ENCODE assay signal across 12 mouse cellular contexts in the genomic region with DNA sequence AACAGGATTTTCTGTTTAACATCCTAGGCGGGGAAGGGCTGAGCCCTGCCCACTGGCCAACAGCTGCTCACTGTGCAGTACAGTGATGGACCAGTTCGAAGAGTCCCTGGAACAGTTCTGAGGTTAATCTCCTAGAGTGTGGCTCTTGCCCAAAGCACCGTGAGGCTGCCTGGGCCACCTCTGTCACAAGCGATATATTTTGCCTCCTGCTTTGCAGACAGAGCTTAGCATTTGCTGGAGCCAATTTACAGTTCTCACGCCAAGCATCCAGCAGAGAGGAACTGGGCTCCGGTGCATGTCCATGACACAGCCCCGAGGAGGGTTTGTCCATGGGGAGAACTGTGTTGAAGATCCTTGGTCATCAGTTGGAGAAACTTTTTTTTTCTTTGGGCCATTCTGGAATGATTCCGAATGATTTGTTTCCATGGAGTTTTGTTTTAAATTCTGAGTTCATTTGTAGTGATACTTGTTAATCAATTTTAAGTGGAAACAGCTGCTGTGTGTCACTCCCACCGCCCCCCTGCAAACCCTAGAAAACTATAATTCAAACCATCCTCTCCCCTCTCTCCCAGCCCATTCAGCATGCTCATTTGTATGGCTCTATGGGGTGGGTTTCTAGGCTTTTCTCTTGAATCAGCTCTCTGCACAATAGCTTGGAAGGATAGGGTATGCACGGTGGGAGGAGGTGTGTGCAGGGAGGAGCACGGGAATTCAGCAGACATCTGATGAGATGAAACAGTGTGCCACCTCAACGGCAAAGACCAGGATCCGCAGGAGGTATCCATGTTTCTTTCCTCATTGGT.
DNase-seq lines count a peak whose midpoint lies in the region; ATAC-seq and TF ChIP-seq lines count a peak whose summit lies in the region.
"Had no signal": no experiment of that assay in that cellular context is flagged by ENCODE, and none has a peak within 500 bp of the region (broad histone marks: within the 10 kb centered on the region; RNA-seq: fewer than 3 reads in every experiment).

No protein-coding gene starts in this region.

- no peak overlapping the region for H3K9ac ChIP-seq in kidney, embryonic 14.5 days (ENCODE audit: low read depth, low read length)
- H3K9ac ChIP-seq in embryonic facial prominence, embryonic 12.5 days: no peak overlapping the region
- H3K9ac ChIP-seq in forebrain, postnatal 0 days: no peak overlapping the region
- H3K9ac ChIP-seq: heart, embryonic 13.5 days had no signal

- no peaks in the 10 kb centered on the region for H3K27me3 ChIP-seq in kidney, embryonic 14.5 days (ENCODE audit: control insufficient read depth, insufficient read depth, low read length)
- no peaks in the 10 kb centered on the region for H3K27me3 ChIP-seq in embryonic facial prominence, embryonic 12.5 days
- no peaks in the 10 kb centered on the region for H3K27me3 ChIP-seq in forebrain, postnatal 0 days (ENCODE audit: insufficient read depth, low read length)
- H3K27me3 ChIP-seq: heart, embryonic 13.5 days had no signal

- 58% methylated on average over 13 of the region's 13 CpGs for WGBS in kidney, embryonic 14.5 days
- WGBS in embryonic facial prominence, embryonic 12.5 days: 27% methylated on average over 13 of the region's 13 CpGs
- WGBS in forebrain, postnatal 0 days: 32% methylated on average over 13 of the region's 13 CpGs

- ATAC-seq in kidney, embryonic 14.5 days (ENCODE audit: low FRiP score, low TSS enrichment): peak; percentile 53; the same call in 1 of the 2 replicates
- peak; percentile 82 for ATAC-seq in embryonic facial prominence, embryonic 12.5 days (ENCODE audit: insufficient number of reproducible peaks, insufficient read depth, low FRiP score, low TSS enrichment)
- peak; percentile 86 for ATAC-seq in forebrain, postnatal 0 days

- peaks cover 12% of the 10 kb centered on the region; the same call in 1 of the 2 replicates for H3K4me1 ChIP-seq in kidney, embryonic 14.5 days (ENCODE audit: control insufficient read depth, insufficient read depth, low read length)
- peaks cover 23% of the 10 kb centered on the region for H3K4me1 ChIP-seq in embryonic facial prominence, embryonic 12.5 days
- 0 out of 2 replicates have a peak, but pooled peaks cover 9% of the 10 kb centered on the region for H3K4me1 ChIP-seq in forebrain, postnatal 0 days (ENCODE audit: insufficient read depth)

- no peak overlapping the region; the same call in 1 of the 2 replicates for H3K27ac ChIP-seq in kidney, embryonic 14.5 days (ENCODE audit: low read depth, low read length)
- peak overlapping the region; percentile 76 for H3K27ac ChIP-seq in embryonic facial prominence, embryonic 12.5 days
- no peak overlapping the region for H3K27ac ChIP-seq in forebrain, postnatal 0 days (ENCODE audit: low read depth, low read length)
- H3K27ac ChIP-seq: heart, embryonic 13.5 days had no signal

- no peaks in the 10 kb centered on the region for H3K9me3 ChIP-seq in kidney, embryonic 14.5 days (ENCODE audit: control insufficient read depth, low read length)
- H3K9me3 ChIP-seq in embryonic facial prominence, embryonic 12.5 days: no peaks in the 10 kb centered on the region
- no peaks in the 10 kb centered on the region for H3K9me3 ChIP-seq in forebrain, postnatal 0 days (ENCODE audit: low read length)
- H3K9me3 ChIP-seq: heart, embryonic 13.5 days had no signal

- no peaks in the 10 kb centered on the region for H3K36me3 ChIP-seq in kidney, embryonic 14.5 days (ENCODE audit: control insufficient read depth, insufficient read depth, low read length)
- no peaks in the 10 kb centered on the region for H3K36me3 ChIP-seq in embryonic facial prominence, embryonic 12.5 days
- H3K36me3 ChIP-seq in forebrain, postnatal 0 days (ENCODE audit: insufficient read depth): no peaks in the 10 kb centered on the region
- H3K36me3 ChIP-seq: heart, embryonic 13.5 days had no signal

- TF ChIP-seq CTCF in forebrain, postnatal 0 days (IDR thresholded peaks at IDR 0.05; ENCODE audit: low read depth): no peak

- no peak for DNase-seq in kidney, adult 8-10 months
- no peak for DNase-seq in forebrain, postnatal 0 days
- DNase-seq in neural tube, embryonic 10.5 days (ENCODE audit: extremely low spot score, low spot score): peak; percentile 16
- DNase-seq in heart, postnatal 4 days: no peak
- no peak for DNase-seq in ovary, adult 18-20 months (ENCODE audit: low spot score)
- DNase-seq in layer of hippocampus, postnatal 25 days (ENCODE audit: extremely low spot score in 1 of 2, low spot score in 1 of 2): no peak
- DNase-seq: kidney, postnatal 4 days; right cerebral cortex, postnatal 25 days; thymus, postnatal 14 days had no signal

- no peak overlapping the region for H3K4me3 ChIP-seq in kidney, embryonic 14.5 days (ENCODE audit: low read length)
- no peak overlapping the region for H3K4me3 ChIP-seq in embryonic facial prominence, embryonic 12.5 days
- H3K4me3 ChIP-seq in forebrain, postnatal 0 days (ENCODE audit: low read depth, low read length): no peak overlapping the region
- H3K4me3 ChIP-seq: heart, embryonic 13.5 days had no signal

- H3K4me2 ChIP-seq in kidney, embryonic 14.5 days (replicated peaks; ENCODE audit: low read depth, low read length): no peak overlapping the region
- no peak overlapping the region for H3K4me2 ChIP-seq in embryonic facial prominence, embryonic 12.5 days (replicated peaks)
- no peak overlapping the region for H3K4me2 ChIP-seq in forebrain, postnatal 0 days (ENCODE audit: low read depth)
- H3K4me2 ChIP-seq: heart, embryonic 13.5 days had no signal
